Mouse (Mus musculus) embryo, embryonic 9.5 days (tissue): Measurements from ENCODE around the gene Colca2.

ENCODE experiments used
- DNase-seq: peaks from one replicate; pipeline ENCODE4 v3.0.0-alpha.2; 2017; ENCODE audit errors: extremely low spot score

Gene Colca2

DNA sequence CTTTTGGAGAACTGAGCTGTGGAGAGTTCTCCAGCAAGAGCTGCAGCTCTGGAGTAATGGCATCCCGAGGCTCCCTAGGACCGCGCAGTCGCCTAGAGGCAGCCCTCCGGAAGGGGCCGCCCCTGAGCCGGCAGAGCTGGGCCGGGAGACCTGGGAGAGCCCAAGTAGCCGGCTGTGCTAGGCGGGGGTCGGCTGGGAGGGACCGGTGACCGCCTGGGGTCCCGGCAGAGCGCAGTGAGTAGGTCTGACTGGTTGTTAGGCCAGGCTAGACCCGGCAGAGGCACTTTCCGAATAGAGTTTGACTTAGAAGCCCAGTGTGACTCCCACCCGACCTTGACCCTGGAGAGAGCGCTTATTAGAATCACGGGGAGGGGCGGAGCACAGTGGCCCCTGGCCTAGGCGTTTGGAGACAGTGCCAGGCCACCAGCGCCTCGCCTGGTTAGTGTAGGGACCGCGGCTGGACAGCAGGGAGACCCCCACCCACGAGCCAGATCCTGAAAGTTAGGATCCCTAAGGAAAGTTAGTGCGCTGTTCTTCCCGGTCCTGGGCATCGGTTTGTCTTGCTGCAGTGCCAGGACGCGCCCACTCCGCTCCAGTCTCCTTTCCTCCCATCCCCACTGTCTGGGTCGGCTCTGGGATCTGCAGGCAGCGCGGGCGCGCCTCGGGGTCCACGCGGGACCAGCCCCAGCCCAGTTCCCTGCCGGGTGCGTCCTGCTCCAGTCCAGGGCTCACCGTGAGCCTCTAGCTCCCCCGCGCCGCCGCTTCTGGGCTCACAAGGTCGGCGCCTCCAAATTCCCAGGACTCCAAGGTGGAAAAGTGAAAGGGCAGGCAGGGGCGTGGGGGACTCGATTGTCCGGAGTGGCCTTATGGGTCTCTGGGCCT is at the start of gene Colca2:
Gene Colca2 (minus strand): TSS at position 70 of the 882 bp plus-strand sequence.
- DNase-seq, result peak; percentile 88

DNA sequence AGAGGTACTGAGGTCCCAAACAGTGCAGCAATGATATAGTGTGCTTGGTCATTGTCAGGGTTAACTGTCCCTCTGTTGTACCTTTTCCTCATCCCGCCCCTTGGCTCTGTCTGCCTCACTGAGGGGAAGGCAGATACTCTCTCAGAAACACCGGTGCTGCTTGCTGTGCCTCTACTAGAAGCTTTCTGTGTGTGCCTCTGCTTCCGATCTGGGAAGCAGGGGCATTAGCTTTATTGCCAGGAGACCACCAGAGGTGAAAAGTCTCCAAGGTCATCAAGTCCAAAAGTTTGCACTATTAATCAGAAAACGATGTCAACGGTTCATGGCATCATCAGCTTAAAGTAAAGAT is 49.2 kb upstream of the Colca2 start:
- DNase-seq, result no peak

DNA sequence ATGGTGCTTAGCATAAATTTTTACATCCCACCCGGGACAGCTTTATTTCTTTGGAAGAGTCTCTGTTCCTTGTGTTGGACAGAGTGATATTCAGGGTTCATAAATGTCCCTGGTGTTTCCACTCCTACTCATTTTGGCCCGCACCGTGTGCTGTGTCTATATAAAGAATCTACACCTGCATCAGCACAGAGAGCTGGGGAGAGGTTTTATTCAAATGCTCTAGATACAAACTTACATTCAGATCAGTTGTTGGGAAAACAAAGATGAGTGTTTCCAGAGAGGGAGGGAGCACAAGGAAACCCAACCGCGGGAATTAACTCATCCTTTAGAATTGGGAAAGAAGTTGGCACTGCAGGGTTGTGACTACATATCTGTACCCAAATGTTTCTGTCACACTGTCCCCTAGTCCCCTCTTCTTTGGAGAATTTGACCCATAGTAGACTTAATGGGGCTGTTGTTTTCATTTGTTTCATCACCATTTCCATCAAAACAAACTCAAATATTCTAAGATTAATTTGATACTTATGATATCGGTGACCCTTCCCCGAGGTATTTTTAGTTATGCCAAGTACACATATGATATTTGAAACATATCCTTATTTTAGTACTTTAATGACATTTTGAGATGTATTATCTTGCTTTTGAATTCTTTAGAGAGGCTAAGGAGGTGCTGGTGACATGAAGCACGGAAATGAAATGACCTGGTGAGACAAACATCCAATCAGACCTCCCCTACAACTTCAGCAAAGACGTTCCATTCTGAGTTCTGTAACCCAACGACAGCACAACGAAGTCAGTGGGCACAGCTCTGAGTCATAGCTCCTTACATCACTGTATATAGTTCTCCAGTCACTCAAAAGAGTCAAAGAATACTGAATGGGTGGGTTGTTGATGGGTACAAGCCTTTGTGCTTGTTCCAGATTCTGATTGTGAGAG is 48.5 kb upstream of the Colca2 start:
- DNase-seq, result no peak

GRCm38 (mm10) chr9:51324406-51325065 is 46.2 kb upstream of the Colca2 start:
- DNase-seq, result no peak

DNA sequence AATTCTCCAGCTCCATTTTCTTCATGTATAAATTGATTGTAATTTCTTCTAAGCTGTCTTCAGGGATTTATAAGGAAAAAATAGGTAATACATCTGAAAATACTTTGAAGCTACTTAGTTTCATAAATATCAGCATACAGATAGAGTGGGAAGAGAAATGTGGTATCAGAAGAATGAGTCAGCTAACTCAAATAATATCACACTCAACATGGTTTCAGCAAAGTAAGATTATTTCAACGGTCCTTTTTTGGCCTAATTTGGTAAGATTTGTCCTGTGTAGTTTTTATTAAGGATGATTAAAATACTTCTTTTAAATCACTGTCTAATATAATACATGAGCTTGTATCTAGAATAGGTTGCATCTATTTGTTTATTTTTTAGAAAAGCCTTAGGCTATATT is 41.7 kb upstream of the Colca2 start:
- no peak for DNase-seq

DNA sequence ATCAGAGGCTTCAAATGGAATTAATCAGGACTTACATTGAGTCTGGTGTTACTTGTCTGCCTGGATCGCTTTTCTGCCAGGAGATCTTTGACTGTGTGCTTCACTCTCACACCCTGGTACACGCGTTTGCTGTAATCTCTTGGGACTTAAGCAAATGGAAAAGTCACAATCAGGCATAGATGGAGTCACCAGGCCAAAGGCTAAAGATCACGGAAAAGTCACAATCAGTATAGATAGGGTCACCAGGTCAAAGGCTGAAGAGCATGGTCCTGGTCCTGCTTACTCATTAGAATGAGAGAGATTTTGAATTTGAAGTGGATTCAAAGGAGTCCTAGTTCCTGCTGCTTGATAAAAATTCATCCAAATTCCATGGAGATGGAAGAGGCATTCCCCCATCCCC is 39.9 kb upstream of the Colca2 start:
- DNase-seq, result no peak

- no peak for DNase-seq
Observed at GRCm38 (mm10) chr9:51317322-51317721, 39.0 kb upstream of the Colca2 start.

DNA sequence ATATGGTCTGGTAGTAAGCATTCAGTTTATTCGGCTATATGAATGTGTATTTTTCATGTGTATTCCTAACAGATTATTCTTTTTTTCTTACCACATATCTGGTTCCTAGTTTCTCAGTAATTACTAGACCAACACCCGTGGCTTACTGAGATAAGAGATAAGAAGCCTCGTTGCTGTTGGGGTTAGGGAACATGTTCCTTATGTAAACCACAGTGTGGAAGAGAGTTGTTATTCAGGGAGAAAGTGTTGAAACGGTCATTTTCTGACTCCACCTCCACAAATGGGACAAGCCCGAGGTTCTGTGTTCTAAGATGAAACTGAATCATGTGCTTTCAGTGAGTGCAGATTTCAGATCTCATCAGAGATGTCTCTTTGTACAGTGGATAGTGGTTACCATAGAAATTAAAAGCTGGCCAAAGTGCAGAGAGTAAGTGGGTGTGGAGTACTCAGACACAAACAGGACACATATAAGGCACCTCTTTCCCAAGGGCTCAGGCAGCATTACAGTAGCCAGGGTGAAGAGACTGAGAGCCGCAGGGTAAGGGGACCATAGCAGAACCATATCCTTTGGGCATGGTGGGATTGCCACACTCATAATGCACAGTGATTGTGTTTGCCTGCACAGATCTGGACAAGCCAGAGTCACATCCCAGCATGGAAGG is 37.2 kb upstream of the Colca2 start:
- no peak for DNase-seq

DNA sequence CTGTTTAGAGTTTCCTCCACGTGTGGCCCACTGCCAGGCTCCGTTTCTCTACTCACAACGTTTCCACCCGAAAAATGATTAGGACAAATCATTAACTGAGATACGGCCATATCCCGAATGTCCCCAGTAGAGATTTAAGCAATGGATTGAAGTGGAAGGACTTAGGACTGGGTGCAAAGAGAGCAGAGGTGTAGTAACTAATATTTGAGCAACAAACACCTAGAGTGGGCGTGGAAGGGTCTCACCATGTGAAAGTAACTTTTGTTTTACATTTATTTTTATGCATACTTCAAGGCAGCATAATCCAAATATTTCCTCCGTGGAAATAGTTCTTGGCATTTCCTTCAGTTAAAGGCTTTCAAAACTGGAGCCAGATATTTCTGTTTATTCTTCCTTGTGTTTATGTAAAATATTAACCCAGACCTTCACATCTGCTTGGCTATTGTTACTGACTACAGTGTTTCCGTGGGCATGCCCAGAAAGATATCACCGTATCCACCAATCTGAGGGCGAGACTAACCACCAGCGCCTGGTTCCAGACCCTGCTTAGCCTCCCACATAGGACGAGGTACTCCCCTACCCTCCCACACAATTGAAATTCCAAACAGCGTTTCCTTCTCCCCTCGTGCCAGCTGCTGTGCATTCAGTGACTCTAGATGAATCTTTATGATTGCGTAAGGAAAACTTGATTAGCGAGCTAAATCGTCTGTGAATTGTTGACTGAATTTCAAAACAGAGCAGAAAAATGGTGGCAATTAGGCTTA is 34.4 kb upstream of the Colca2 start:
- no peak for DNase-seq

GRCm38 (mm10) chr9:51310515-51310914 is 32.1 kb upstream of the Colca2 start:
- DNase-seq, result no peak

DNA sequence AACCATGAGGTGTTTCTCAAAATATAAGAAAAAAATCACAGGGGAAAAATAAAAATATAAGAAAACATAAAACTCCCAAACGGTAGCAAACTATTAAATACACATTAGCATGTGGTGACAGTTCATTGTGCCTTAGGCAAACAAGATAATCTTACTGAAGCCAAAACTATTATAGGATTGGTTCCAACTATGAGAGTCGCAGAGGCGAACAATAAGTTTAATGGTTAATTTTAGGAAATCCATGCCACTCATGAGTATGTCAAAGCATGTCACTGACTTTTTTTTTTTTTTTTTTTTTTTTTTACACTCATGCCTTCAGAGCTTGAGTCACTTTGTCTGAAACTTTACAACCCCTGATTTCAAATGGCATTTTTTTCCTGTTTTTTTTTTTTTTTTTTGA is 28.0 kb upstream of the Colca2 start:
- no peak for DNase-seq

GRCm38 (mm10) chr9:51305146-51305545 is 26.8 kb upstream of the Colca2 start:
- DNase-seq, result no peak

GRCm38 (mm10) chr9:51303980-51304379 is 25.6 kb upstream of the Colca2 start:
- no peak for DNase-seq

DNA sequence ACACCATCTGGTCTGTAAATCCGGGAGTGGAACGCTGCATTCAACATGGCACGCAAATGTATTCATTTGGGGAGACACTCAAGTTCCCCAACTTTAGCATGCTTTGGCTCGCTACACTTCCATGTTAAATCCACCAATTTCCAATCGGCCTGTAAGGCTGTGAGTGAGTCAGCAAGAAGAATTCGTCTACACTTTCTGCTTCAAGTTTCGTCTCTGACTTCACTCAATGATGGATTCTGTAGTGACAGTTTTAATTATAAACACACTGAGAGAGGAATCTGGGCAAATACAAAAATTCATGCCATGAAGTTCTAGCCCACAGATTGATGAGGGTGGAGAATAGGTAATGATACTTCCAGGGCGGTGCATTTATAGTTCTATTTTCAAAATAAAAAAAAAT is 15.2 kb upstream of the Colca2 start:
- DNase-seq, result no peak

- peak; percentile 74 for DNase-seq
Observed at GRCm38 (mm10) chr9:51292674-51293073, 14.3 kb upstream of the Colca2 start.

DNA sequence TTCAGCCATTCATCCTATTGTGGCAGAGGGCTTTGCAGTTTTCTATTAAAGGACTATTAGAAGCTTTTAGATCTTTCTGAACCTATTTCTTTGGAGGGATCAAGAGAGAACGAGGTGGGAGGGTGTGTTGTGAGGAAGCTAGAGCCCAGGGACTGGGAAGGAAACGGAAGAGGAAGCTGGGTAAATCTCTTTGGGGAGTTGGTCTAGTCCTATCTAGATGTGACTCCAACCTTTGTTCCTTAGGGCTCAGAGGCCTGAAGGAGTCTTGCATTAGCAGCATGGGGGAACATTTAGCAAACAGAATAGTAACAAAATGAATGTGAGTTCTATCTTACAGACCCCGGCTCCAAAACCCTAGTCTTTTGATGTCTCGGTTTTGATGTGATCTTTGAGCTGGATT is 12.6 kb upstream of the Colca2 start:
- DNase-seq, result no peak

DNA sequence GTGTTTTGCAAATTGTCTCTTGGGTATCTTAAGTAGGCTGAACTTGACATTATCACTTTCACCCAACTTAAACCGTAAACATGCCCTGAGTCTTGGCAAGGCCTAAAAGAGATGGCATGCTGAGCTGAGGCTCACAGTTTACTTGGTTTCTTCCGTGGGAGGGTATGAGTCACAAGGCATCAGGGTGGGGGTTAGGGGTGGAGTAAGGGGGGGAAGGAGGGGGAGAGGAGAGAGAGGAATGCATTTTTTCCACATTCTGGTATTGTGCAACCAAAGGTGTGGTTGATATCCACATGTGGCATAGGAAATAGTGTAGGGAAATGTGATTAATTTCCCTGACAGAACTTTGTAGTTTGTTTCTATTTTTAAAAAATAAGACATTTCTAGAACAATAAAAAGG is 7.7 kb upstream of the Colca2 start:
- DNase-seq, result no peak

DNA sequence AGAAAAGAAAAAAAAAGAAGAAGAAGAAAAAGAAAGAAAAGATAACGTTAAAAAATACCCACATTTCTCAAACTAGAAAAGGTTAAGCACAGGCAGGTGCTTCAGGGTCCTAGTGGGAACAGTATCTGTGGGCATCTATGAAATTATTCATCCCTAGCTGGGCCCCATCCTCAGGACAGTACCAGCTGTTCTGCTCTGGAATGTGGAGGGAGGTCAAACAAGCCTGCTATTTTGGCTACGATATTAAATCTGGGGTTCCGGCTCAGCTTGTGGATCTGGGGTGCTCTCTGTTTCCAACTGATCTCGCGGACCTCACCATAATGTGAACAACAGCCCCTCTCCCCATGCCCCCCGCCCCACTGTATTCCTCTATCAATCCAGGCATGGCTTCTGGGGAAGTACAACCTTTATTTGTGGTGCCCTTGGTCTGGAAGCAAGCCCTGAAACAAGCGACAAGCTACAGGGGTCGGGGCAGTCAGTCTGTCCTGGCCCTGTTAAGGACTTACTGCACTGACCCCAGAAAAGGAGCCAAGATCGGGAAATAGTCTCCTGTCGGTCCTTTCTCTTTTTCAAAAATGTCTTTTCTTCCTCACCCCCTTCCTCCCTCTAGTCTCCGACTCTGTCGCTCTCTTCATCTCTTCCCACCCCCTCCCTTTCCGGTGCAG is 403 bp downstream of the Colca2 start:
- no peak for DNase-seq

DNA sequence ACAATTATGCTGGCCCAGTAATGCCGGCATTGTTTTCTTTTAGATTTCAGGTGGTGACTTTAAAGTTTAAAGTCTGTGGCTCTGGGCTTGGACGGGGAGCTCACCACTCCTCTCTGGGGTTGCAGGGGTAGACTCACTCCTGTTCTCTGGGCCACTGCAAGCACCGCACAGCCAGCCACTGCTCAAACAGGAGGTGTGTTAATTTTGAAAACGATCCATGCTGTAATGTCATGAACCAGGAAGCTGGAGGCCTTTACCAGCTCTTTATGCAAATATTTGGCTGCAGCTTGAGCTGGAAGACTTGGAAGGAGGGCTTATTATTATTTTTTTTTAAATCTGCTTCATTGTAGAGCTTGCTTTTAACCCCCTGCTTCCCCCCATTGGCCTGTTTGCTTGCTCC is 3.7 kb downstream of the Colca2 start:
- DNase-seq, result no peak

- no peak for DNase-seq
Observed at GRCm38 (mm10) chr9:51273581-51274154, 4.7 kb downstream of the Colca2 start.
